Mouse (Mus musculus) cortical plate, adult 2 months (tissue): ENCODE measurements around the gene Agbl3.

Source experiments
- CTCF ChIP-seq: fragments of 200-500 bp; IDR thresholded peaks from 2 replicates; pipeline ENCODE4 v1.5.1; 2011; ENCODE audit warnings: mild to moderate bottlenecking, control low read depth, low read length; ENCODE audit not compliant: insufficient read depth; ENCODE audit errors: extremely low read depth
- POLR2A ChIP-seq: fragments of 200-500 bp; IDR thresholded peaks from 2 replicates; pipeline ENCODE4 v1.6.1; 2011; ENCODE audit warnings: mild to moderate bottlenecking, low read length, control low read depth; ENCODE audit not compliant: insufficient read depth; ENCODE audit errors: extremely low read depth

DNA sequence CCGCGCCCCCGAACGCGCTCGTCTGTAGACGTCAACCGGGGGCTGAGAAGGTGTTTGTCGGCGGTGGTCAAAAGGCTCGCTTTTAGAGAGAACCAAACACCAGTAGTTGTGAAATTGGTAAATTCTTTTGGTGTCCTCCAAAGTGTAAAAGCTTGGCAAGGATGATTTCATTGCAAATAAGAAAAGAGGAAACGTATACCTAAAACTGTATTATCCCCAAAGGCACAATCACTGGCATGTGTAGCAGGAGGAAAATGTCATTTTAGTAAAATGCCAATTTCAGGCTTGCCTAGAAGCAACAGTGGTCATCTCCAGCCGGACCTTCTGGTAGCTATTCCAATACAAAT is 684 bp downstream of the Agbl3 start:
- no peak for TF ChIP-seq CTCF
- no peak for TF ChIP-seq POLR2A
